Mouse (Mus musculus): Measurements from ENCODE around the gene Catsper3. TPM values are rescaled to one million over a fixed set of nuclear protein-coding genes. Genes with fewer than 3 reads are reported as not detected.

Catsper3 gene
- total RNA-seq, 2 experiments from 2014 or later, result 0.38 to 0.44 TPM

DNA sequence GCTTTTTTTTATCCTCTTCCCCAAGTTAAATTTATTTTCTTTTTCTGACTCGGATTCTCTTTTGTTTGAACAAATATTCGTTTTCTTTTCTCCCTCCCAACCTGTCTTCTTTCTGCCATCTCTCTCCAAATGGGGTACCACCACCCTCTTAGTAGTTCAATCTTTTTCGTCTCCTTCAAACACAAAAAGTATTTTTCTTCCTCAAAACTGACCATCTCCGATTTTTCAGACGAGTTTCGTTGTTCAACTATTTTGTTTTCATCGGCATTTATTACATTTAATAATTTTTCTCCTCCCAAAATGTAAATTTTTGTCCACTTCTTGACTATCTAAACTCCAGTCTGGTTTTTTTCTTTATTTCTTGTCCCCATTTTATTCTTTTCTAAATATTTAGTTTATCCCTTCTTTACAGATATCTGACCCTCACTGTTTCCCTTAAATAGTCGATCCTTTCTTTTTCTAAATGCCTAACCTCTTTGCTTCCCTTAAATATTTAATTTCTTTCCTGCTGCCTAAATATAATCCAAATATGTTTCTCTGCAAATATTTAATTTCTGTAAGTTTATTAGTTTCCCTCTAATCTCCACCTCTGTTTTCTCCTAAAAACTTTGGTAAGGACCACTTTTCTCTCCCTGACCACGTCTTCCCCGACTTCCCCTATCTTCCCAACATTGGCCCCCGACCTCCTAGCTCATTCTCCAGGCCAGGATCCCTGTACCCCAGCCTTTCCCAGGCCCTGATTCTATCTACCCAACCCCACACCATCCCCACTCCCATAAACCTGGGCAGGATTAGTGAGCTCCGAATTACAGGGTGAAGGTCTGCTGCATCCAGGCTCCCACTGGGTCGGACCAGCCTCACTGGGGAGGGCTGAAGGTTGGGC is 42.7 kb downstream of the Catsper3 start:
- no peak for DNase-seq
- intact Hi-C loops (cut with DNase I), result no loop called here

DNA sequence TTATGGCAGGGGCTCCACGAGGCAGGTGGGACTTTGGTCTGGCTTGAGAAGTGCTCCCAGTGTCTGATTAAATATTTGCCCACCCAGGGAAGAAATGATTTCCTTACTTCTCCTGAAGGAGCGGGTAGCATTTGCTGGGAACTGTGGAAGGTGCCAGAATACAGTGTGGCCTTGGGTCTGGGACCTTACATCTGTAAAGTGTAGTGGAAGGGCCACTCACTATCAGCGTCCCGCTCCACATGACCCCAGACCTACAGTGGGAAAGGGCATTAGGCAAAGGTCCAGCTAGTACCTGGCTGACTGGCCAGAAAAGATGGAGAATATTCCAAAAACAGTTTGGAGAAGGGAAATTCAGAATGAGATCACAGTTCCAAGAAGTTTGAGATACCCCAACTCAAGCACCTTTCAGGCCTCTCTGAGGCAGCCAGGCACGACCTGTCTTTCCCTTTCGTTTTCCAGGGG is 43.3 kb downstream of the Catsper3 start:
- intact Hi-C loops (cut with DNase I), result no loop called here
- no peak for DNase-seq

DNA sequence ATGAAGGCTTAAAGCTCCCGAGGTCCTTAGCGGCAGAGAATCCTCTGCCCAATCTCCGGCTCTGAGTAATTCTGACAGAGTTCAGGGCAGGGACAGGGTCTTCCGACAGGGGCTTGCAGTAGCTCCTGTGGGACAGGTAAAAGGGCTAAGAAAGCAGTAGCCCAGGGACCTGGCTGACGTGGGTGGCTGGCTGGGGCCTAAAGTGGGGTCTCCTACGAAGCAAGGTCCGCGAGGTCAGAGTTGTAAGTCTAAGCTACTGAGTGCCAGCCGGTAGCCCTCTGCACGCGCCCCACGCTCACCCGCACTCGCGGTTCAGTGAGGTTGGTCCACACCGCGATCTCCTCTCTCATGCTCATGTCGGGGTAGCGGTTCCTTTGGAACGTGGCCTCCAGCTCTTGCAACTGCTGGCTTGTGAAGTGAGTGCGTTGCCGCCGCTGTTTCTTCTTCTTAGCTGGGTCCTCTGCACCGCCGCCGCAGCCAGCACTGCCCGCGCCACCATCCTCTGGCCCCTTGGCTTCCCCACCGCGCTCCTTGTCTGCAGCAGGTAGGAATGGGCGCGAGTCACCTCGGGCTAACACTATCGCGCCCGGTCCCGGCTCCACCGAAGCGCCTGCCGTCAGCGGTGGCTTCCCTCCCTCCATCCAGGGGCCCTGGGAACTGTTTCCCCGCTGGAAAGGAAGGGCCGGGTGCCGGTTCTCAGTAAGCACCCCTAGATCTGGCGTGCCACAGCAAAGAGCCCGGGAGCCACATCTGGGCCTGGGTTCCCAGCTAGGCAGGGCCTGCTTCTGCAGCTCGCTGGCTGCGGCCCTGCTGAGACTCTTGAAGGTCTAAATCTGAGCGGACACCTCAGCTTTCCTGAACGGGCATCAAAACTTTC is 44.0 kb downstream of the Catsper3 start:
- intact Hi-C loops (cut with DNase I), result no loop called here
- no peak for DNase-seq

DNA sequence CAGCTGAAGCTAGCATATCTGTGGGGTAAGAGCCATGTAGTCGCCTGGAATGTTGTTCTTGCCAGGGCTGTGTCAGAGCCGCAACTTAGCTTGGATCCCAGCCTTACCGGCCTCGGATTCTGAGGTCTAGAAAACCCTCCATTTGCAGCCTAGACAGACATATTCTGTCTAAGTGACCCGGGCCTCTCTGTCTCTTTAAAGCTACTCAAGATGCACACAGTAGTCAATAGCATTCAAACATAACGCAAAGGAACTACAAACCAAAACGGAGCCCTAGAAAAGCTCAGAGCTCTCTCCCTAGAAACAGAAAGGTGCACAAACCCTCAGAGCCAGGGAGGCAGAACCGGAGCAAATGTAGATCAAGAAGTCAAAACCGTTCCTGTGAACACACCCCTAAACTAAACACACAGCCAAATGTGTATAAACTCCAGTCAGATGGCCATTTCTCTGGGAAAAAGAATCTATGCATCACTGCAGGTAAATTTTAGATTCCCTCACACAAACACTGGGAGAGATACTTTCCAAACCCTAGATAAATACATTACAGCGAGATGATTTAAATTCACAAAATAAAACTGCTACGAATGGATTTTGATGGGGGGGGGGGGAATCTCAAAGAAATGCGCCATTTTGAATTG is 44.8 kb downstream of the Catsper3 start:
- intact Hi-C loops (cut with DNase I), result no loop called here
- no peak for DNase-seq

DNA sequence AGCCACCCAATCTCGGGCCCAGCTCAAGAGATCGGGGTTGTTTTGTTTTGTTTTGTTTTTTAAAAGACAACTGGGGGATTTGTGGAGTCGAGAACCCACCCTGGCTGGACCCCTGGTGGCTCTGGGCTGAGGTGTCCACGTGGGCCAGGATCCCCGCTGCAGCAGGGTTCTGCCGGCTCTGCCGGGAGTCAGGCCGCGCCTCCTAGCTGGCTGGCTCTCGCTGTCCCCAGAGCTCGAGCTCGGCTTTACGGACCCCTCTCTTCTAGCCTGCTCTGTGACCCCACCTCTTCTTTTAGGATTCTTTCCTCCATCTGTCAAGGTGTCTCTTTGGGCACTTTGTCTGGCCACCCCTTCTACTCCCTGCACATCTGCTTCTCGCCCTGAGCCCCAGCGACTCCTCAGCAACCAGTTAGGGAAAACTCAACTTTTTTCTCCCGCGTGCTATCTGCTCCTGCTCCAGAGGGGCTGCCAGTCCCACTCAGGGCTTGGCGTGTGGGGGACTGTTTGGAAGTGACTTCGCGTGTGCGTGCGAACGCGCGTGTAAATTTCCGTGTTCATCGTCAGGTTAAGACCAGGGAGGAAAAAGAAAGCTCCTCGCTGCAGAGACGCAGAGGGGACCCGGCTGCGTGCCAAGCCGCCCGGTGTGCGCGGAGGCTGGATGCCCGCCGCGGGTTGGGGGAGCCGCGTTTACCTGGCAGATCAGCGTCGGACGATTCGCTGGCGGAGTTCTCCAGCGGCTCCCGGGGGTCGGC is 45.9 kb downstream of the Catsper3 start:
- DNase-seq, result no peak
- intact Hi-C loops (cut with DNase I), result loop anchor here (5.0 to 10.0 kb wide), 2 partner anchors 132 to 245 kb away; no protein-coding TSS in a partner anchor

DNA sequence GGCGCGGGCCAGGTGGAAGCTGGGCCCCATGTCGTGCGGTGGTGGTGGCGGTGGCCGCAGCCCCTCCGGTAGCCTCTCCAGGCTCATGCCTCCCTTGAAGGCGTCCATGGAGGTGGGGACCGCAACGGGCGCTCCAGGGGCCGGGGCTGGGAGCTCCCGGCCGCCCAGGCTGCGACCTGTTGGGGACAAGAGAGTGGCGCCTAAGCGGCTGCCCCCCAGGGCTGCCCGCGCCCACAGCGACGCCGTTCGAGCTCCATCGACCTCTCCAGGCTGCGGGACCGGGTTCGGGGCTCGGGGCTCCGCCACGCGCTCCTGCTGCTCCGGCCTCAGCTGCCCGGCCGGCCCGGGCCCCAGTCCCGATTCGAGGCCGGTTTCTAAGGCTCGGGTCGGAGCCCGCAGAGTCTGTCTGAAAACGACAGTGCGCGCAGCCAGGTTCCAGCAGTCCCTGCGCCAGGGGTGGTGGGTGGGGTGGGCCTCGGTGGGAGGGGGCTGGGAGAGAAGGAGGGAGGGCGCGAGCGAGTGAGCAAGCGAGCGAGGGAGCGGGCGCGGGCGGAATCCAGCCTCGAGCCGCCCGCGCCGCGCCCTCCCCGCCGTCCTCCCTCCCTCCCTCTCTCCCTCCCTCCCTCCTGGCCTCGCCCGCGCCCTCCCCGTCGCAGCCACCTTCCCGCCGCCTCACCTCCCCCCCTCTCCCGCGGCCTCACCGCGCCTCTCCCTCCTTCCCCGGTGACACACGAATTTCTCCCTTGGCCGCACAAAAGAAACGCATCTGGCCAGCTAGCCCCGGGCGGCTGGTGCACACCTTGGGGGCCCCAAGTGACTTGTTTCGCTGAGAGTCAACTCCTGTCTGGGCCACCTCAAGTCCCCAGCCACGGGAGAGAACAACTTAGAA is 46.7 kb downstream of the Catsper3 start:
- intact Hi-C loops (cut with DNase I), result loop anchor here (5.0 to 10.0 kb wide), 2 partner anchors 131 to 244 kb away; no protein-coding TSS in a partner anchor
- DNase-seq, result no peak

DNA sequence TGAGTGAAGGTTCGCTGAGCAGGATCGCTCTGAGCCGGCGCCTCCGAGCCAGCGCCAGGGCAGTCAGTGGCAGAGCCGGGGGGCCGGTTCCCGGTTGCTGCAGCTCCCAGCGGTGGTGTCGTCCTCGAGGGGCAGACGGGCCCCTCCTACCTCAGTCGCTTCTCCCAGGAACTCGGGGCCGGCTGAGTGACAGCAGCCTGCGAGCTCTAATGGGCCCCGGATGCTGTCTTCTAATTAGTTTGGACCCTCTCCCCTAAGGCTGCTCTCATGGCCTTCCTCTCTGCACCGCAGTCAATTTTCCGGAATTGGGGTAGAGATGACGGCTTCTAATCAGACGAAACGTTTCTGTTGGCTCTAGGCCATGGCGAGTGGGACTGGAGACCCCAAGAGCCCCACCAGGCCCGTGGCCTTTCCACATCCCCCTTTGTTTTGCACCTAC is 47.4 kb downstream of the Catsper3 start:
- intact Hi-C loops (cut with DNase I), result loop anchor here (5.0 to 10.0 kb wide), 2 partner anchors 131 to 243 kb away; no protein-coding TSS in a partner anchor
- no peak for DNase-seq

DNA sequence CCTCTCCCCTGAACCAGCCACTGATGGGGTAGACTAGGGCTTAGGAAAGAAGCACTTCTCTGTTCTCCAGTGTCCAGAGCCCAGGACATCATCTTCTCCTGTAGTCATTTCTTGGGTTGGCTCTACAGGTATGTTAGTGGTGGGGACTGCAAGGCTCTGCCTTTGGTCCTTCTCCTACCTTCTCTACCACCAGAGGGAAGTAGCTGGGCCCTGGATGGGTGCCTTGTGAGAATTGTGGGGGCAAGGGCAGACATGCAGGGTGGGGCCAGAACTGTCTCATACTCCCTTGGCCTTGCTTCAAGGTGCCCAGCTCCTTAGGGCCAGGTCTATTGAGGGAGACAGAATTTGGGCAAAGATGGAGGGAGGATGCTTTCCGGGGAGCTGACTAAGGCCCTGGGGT is 48.2 kb downstream of the Catsper3 start:
- intact Hi-C loops (cut with DNase I), result loop anchor here (5.0 to 10.0 kb wide), 2 partner anchors 130 to 242 kb away; no protein-coding TSS in a partner anchor

DNA sequence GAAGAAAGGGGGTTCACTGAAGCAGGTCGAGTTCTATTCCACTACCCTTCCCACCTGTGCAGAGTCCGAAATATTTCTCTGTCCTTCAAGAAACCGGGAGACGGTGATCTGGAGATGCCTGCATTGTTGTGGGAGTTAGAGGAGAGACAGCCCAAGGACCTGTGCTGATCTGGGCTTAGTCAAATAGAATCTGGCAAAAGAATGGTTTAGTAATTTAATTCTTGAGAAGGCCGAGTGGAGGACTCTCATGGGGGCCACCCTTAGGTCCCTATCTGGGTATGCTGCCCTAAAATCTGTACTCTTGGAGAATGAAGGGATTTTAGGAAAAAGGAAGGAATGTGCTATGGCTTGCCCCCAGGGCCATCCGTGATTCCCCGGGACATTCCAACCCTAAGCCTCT is 49.6 kb downstream of the Catsper3 start:
- intact Hi-C loops (cut with DNase I), result loop anchor here (5.0 to 10.0 kb wide), 2 partner anchors 128 to 241 kb away; no protein-coding TSS in a partner anchor
- DNase-seq, result no peak

More for the DNA sequence above, 48.2 kb downstream of the Catsper3 start:
- DNase-seq, result no peak

DNA sequence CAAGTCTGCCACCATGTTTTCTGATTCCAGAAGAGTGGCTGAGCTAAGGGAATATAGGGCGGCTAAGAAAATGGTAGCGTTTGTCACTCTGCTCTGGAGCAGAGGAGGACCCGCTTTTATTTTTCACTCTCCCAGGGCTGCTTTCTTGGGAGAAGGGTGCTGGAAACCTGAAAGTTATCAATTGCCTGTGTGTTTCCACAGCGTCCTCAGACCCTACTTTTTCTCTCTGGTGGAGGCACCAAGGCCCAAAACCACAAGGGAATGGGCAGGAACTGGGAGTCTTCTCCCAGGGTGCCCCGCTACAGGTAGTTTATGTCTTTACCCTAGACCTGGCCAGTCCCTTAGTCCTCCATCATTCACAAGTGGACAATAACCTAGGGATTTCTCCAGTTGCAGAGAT is 50.3 kb downstream of the Catsper3 start:
- intact Hi-C loops (cut with DNase I), result loop anchor here (5.0 to 10.0 kb wide), 2 partner anchors 128 to 240 kb away; no protein-coding TSS in a partner anchor
- DNase-seq, result no peak

DNA sequence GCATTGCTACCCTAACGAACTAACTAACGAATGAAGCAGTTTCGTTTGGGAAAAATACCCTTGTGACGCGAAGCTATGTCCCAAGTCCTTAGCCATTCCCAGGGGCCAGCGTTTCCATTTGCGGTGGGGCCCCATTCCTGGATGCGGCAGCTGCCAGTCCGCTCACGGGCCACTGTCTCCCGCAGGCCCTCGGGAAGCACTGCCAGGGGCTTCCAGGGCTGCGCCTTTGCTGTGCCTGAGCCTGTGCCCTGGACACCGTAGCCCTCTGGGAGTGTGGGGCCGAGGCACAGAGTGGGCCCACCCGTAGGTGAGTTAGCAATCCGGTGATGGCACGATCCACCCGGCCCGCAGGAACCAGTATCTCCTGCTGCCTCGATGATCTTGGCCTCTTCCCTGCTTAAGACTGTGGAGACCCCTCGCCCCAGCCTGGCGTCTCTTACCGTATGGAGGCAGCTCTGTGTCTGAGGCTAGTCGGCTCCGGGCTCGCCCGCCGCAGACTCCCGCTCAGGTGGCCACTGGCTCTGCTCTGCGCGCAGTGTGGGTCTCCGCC is 51.3 kb downstream of the Catsper3 start:
- no peak for DNase-seq
- intact Hi-C loops (cut with DNase I), result loop anchor here (10.0 kb wide), 1 partner anchor 239 kb away; no protein-coding TSS in a partner anchor

DNA sequence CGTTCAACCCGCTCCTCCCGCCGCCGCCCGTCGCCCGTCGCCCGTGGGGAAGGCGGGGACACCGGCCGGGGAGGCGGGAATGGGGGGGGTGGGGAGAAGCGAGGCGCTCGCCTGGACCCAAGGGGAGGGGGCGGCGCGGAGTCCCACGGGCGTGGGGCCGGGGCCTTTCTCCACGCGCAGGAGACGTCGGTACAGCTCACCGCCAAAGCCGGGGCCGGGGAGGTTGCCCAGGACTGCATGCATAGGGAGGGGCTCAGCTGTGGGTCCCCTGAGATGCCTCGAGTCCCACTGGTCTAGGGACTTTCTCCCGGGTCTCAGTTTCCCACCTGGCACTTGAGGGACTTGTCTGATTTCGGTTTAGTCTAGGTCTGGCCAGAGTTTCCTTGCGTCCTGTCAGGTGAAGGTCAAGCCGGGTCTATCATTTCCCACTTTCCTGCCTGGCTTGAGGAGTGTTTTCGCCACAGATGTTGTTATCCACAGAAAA is 51.8 kb downstream of the Catsper3 start, which contains the start of gene Pitx1:
Gene Pitx1, minus strand, starts transcription at position 51 of the 484 bp plus-strand sequence.
- intact Hi-C loops (cut with DNase I), result loop anchor here (10.0 kb wide), 1 partner anchor 239 kb away; no protein-coding TSS in a partner anchor
- no peak for DNase-seq

DNA sequence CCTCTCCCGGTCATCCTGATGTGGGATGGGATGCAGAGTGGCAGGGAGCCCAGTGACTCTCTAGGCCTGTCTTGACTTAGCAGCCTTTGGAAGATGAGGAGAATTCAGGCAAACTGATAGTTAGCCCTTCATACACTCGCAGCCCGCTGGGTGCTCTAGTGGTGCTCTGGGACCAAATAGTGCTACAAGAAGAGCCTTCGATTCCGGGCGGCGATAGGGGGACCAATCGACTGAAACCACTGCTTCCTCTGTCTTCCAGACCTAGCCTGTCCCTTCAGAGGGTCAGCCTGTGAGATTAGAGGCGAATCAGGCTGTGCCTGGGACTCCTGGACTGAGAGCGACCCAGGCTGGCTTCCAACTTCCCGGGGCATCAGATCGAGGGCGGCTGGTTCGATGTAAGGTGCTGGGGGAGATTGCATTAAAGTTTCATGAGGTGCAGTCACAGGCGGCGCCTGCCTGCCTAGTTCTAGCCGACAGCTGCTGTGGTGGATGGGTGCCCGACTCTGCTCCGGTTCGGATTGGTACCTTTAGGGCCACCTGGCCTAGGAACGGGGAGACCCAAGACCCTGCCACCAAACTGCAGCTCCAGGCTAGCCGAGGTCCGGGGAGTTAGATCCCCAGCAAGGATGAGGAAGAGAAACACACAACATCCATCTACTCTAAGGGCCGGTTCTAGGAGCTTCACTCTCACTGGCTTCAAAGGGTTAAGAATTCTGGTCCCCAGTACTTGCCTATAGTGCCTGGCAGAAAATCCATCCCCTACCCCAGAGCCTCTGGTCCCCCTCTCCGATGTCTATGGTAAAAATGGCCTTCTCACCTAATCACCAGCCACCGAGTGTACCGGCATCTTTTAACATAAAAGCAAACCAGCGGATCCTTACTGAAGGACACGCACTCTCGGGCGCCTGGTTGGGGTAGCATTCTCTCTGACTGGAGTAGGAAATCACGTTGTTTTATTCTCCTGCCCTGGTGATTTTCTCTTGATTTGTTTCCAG is 52.7 kb downstream of the Catsper3 start:
- intact Hi-C loops (cut with DNase I), result loop anchor here (10.0 kb wide), 1 partner anchor 238 kb away; no protein-coding TSS in a partner anchor
- DNase-seq, result no peak

DNA sequence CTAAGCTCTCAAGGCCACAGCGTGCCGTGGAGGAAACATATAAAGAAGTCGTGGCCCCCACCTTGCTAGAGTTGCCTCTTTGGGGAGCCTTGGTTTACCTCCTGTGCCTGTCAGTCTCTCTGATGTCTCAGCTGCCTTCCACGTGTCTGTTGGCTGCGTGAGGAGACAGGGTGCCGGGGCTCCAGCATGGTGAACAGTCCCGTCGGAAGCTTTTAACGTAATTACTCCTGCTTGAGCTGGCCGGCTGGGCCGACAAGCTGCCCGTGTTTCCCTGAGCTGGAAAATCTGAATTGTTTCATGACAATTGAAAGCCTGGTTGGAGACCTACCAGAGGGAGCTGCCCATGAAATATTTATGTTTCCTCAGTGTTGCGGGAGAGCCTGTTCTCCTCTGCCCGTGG is 55.9 kb downstream of the Catsper3 start:
- intact Hi-C loops (cut with DNase I), result no loop called here
- no peak for DNase-seq

DNA sequence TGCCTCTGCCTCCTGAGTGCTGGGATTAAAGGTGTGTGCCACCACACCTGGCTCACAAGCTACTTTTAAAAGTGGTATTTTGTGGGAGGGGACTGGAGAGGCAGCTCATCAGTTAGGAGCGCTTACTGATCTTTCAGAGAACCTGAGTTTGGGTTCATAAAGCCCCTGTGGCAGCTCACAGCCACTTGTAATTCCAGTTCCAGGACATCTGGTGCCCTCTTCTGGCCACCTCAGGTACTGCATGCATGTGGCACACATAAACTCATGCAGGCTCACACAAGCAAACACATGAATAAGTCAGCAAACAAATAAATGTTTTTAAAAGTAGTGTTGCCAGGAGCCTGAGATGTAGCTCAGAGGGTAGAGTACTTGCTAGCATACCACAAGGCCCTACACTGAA is 59.3 kb downstream of the Catsper3 start:
- intact Hi-C loops (cut with DNase I), result no loop called here

DNA sequence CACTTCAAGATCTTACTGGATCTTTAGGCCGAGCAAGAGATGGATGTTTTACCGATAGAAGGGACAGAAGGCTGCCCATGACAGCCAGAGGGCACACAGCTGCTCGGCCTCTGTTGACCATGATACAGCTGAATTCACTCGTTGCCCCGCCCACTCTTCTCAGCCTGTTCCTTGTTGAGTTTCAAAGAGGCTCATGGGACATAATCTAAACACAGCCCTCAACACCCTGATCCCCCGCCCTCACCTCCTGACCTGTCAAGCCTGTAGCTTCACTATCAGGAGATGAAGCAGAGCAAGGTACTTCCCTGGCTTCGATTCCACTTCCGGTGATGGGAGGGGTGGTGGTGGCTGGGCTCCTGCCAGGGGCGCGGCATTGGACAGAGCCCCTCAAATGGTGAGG is 63.4 kb downstream of the Catsper3 start:
- no peak for DNase-seq
- intact Hi-C loops (cut with DNase I), result no loop called here

More for the DNA sequence above, 59.3 kb downstream of the Catsper3 start:
- DNase-seq, result no peak

Data from left cerebral cortex, postnatal 4 days (tissue).